Mouse (Mus musculus) lung, postnatal 4 days (tissue): ENCODE measurements at regions not wholly inside any gene's neighbourhood (a gene's known extent, or its start where the extent isn't known, plus 50 kb on each side); places are given as distances from the start of the nearest gene placed in this dataset.

Experiments used
- DNase-seq, 2 experiments: peaks; one replicate each; pipeline ENCODE4 v3.0.0; 2021

DNA sequence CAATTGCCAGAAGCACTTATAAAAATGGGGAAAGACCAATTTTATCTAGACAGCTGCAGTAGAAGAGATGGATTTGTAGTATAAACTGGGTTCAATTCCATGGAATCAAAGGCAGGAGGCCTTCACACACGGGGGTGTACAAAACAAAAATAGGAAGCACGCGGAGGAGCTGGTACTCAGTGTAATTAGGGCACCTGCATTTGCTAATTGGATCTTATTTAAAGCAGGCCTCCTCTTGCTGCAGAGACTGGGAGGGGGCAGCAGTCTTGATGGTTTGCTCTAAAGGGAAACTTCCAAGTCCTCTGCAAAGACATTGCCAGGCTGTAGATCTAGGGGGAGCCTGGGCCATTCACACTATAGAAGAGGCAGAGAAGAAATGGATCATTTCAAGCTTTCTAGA, 268.2 kb upstream of the Tmem132c start:
- no peak for DNase-seq

DNA sequence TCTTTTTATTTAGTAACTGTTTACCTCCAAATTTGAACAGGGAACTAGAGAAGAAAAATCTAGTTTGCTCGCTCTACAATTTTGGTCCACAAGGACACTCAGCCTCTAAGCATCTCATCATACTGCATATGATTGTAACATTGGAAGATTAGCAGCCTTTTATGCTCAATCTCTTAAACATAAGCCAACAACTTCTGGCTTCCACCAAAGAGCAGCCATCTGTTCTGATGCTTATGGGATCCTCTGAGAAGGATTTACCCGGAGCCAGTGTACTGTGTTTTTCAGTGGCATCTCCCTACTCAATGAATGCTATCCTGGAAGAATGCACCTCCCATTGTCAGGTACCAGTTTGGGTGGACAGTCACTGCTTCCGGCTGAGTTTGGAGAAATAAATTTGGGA, 267.0 kb upstream of the Tmem132c start:
- no peak for DNase-seq

DNA sequence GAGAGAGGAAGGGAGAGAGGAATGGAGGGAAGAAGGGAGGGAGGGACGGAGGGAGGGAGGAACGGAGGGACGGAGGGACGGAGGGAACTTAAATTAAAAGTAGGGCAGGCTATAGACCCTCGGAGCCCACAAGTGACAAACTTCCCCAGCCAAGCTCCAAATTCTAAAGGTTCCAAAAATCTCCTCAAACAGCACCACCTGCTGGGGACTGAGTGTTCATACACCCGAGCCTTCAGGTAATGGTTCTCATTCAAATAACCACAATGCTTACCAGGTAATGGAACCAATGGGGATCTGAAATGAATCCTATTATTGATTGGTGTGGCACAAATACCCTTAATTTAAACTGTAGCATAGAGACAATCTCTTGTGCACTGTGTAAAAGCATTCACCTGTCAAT, 246.0 kb upstream of the Tmem132c start:
- DNase-seq: no peak

DNA sequence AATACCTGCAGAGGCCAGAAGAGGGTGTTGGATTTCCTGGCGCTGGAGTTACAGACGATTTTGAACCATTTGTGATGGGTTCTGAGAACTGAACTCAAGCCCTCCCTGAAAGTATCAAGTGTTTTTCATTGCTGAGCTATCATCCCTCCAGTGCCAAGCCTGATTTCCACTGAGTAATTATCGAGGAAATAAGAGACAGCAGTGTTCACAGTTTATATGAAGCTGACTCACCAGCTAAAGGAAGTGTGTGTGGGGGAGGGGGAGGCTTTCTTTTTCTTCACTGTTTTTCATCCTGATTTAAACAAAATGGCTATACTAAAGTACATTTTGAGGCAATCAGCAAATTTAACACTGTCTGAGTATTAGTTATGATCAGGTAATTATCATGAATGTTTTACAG, 227.4 kb upstream of the Tmem132c start:
- no peak for DNase-seq

DNA sequence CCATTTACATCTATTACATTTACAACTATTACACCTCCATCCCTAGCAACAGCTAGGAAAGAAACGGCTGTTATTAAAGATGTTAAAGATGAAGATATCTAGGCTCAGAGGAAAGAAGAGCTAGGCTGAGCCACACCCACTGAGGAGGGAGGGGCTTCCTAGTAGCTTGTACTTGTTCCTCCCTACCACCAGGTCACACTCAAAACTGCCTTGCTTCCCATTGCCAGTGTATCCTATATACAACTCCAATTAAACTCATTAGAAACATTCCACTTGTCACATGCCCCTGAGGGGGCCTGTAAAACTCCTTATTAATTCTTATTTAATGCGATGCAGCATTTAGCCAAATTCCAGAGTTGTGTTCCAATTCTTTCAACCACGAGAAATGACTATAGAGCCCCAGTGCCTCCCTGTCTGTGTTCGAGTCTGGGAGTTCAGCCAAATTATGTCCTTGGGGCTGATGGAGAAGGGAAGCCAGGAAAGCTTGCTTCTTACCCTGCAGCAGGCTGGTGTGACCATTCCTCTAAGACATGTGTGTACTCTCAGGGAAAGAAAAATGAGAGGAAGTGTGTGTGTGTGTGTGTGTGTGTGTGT, 225.0 kb upstream of the Tmem132c start:
- DNase-seq: peak; percentile 6 to 26

DNA sequence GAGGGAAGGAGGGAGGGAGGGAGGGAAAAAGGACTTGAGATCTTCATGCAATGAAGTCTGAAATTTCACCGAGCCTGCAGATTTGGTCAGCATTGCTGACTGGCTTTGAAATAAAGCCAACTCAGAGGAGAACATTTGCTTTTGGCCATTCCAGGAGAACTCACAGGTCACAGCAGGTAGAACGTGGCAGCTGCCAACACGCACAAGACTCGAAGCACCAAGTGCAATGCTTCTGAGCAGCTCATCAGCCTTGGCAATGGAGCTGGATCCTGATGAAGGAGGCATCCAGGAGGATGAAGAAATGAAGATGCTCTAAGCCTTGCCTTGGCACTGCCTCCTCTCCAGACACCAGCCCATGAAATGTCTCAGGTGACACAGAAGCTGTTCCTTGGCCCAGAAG, 223.6 kb upstream of the Tmem132c start:
- DNase-seq: no peak

DNA sequence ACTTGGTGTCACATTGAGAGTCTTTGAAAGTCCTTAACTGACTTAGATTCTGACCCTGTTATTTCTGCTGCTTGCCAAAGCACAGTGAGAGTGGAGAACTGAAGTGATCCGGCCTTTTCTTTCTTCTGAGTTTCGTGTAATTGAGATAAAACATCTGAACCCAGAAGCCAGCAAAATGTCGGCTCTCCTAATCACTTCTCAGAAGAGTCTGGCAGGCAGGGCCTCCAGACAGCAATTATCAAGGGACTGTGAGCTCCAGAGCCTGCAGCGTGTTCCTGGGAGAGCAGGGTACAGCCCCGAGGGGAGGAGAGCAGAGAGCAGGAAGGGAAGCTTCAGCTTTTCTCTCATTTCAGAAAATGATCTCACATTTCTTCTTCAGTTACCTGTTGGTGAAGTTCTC, 205.1 kb upstream of the Tmem132c start:
- DNase-seq: peak; percentile 4 to 26

DNA sequence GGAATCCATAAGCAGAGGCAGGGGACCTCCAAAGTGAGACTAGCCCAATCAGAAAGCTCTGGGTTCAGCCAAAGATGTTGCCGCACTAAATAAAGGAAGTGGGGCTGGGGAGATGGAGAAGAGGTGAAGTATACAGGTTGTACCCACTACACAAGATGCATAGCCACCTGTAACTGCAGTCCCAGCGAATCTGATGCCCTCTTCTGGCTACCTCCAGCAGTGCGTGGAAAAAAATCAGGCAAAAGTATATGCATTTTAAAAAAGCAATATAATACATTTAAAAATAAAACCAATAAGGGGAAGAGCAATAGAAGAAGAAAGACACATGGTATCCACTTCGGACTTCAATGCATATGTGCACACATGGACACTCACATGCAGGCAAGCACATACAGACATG, 183.8 kb upstream of the Tmem132c start:
- DNase-seq: no peak

DNA sequence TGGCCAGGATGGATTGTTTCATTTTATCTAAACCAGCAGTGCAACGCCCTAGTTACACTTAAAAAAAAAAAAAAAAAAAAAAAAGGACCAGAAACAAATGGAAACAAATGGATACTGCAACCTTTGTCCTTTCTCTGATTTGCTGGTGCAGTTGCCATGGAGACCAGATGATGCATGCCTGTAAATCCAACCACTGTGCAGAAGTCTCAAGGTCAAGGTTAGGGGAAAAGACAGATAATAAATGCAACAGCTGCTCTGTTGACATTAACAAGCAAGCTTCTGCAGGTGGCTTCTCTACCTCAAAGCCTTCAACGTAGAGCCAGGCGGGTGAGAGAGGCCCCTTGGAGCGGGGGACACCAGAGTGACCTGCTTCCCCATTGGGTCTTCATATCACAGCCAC, 167.3 kb upstream of the Tmem132c start:
- no peak for DNase-seq
